Mouse (Mus musculus) midbrain, embryonic 11.5 days (tissue): ENCODE data around the gene Usp6nl. TPM values are rescaled to one million over a fixed set of nuclear protein-coding genes. Genes with fewer than 3 reads are reported as not detected.

ENCODE experiments used
- ATAC-seq: fragments of 200-750 bp; cut with Nextera tagmentation; 2 replicates; pipeline ENCODE4 v1.8.0; 2017; ENCODE audit warnings: moderate TSS enrichment, moderate library complexity; ENCODE audit not compliant: low FRiP score
- DNase-seq: peaks from one replicate; pipeline ENCODE4 v3.0.0; 2015; ENCODE audit warnings: low spot score; ENCODE audit errors: missing footprints
- H3K27ac ChIP-seq: fragments of 300-500 bp; sonication (generic); 2 replicates; pipeline ENCODE4 v1.5.1; 2014; ENCODE audit warnings: low read depth, low read length
- H3K27me3 ChIP-seq: fragments of 300-500 bp; sonication (generic); 2 replicates; pipeline ENCODE4 v1.6.1; 2014; ENCODE audit warnings: mild to moderate bottlenecking, low read length, moderate library complexity, mixed read lengths; ENCODE audit not compliant: control insufficient read depth, insufficient read depth
- H3K36me3 ChIP-seq: fragments of 300-500 bp; sonication (generic); 2 replicates; pipeline ENCODE4 v1.6.1; 2014; ENCODE audit warnings: mild to moderate bottlenecking, low read length, moderate library complexity, mixed read lengths; ENCODE audit not compliant: control insufficient read depth, insufficient read depth
- H3K4me1 ChIP-seq: fragments of 300-500 bp; sonication (generic); 2 replicates; pipeline ENCODE4 v1.6.1; 2014; ENCODE audit warnings: low read length; ENCODE audit not compliant: control insufficient read depth, insufficient read depth
- H3K4me2 ChIP-seq: fragments of 300-500 bp; sonication (generic); 2 replicates; pipeline ENCODE4 v1.6.1; 2014; ENCODE audit warnings: mild to moderate bottlenecking, moderate library complexity
- H3K4me3 ChIP-seq: fragments of 300-500 bp; sonication (generic); 2 replicates; pipeline ENCODE4 v1.5.1; 2014; ENCODE audit warnings: low read depth, low read length
- H3K9ac ChIP-seq: fragments of 300-500 bp; sonication (generic); 2 replicates; pipeline ENCODE4 v1.6.1; 2014; ENCODE audit warnings: low read length
- H3K9me3 ChIP-seq: fragments of 300-500 bp; sonication (generic); 2 replicates; pipeline ENCODE4 v1.6.1; 2016; ENCODE audit warnings: low read length; ENCODE audit not compliant: control insufficient read depth
- WGBS: fragments of 180-500 bp; shearing (Covaris S2); extraction: QIAGEN DNeasy Blood & Tissue Kit; methylation state at CpG from one replicate; pipeline ENCODE4 v1.1.7; 2014; 5-methylcytosine and 5-hydroxymethylcytosine counted together
- polyA plus RNA-seq: library from polyadenylated mRNA; unstranded; fragments of >200 nt; fragmentation: Nextera tagmentation; extraction: Ambion mirVana; gene quantifications from 2 replicates; pipeline ENCODE4 v1.2.1, GENCODE M21; 2014

The Usp6nl gene
- polyA plus RNA-seq, 1 experiment from 2014 or later, result 18.2 TPM

DNA sequence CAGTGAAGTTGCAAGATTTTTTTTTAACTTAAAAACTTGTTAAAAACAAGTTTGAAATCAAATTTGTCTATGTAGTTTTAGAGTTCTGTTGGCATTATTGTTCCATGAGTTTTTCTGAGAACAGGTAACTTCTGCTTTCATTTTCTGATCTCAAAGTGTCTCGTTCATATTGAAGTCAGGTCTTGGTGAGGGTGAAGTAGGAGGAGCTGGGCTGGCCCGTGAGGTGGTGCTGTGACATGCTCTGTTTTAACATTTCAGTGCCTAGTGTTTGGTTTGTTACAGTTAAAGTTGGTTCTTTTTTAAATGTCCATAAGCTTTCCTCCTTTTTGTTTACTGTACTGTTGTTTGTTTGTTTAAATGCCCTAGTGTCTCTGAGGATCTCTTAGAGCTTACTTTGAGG, 15.0 kb downstream of the Usp6nl start:
- no peak for DNase-seq
- WGBS, result 86% methylated on average over 2 of the region's 2 CpGs
- H3K4me3 ChIP-seq, result no peak overlapping the region
- H3K4me1 ChIP-seq, result peaks cover 4% of the 10 kb centered on the region; the same call in 1 of the 2 replicates
- H3K27me3 ChIP-seq, result no peaks in the 10 kb centered on the region
- H3K4me2 ChIP-seq, result no peak overlapping the region
- H3K9me3 ChIP-seq, result no peaks in the 10 kb centered on the region
- H3K36me3 ChIP-seq, result no peaks in the 10 kb centered on the region
- H3K9ac ChIP-seq, result no peak overlapping the region
- H3K27ac ChIP-seq, result no peak overlapping the region
- ATAC-seq, result no peak

DNA sequence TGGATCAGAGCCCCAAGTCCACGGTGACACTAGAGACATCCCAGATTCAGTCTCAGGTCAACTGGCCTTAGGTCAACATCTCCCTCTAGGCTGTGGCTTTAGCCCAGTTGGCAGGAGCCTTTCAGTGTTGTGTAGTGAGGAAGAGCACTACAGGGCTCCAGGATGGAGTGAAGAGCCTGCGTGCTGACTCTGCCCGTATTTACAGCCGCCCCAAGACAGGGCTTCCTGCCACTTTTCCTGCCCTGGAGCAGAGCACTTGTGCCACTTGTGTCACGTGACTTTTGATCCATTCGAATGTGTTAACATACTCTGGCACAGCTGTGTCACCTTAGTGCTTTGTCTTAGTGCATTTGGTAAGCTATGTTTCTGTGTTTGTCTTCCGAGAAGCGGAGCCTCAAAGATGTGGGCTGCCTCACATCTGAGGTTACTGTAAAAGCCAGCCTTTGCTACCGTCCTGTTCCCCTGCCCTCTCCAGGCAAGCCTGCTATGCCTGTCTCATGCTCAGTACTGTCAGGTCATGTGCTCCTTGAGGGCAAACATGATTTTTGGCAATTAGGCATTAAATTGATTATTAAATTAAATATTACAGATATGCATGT, 15.7 kb downstream of the Usp6nl start:
- Histone ChIP-seq H3K36me3 (no peaks in the 10 kb centered on the region), H3K9ac (no peak overlapping the region), H3K4me1 (peaks cover 4% of the 10 kb centered on the region; the same call in 1 of the 2 replicates), H3K27me3 (no peaks in the 10 kb centered on the region), H3K9me3 (no peaks in the 10 kb centered on the region), H3K4me3 (no peak overlapping the region), H3K27ac (no peak overlapping the region), H3K4me2 (no peak overlapping the region)
- no peak for ATAC-seq
- WGBS, result 90% methylated on average over 9 of the region's 9 CpGs
- no peak for DNase-seq

DNA sequence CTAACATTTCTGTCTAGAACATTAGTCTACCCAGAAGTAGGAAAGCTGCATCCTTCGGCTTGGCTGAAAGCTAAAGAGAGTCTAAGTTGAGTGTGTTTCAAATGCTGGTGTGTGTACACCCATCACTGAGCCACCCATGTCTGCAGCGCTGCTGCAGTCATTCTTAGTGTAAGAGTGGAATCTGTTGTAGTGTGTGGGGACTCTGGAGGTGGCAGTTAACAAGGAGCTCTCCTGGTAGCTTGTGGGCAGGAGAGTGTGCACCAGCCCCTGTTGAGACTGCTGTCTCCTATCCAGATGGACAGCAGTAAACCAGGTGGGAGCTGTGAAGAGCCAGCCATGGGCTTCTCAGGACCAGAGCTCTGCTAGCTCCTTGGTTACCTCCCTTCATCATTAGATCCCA, 18.0 kb downstream of the Usp6nl start:
- no peak overlapping the region for H3K4me3 ChIP-seq
- no peak overlapping the region for H3K27ac ChIP-seq
- no peaks in the 10 kb centered on the region for H3K4me1 ChIP-seq
- H3K9me3 ChIP-seq, result no peaks in the 10 kb centered on the region
- H3K4me2 ChIP-seq, result no peak overlapping the region
- ATAC-seq (no peak), DNase-seq (peak; percentile 77)
- 96% methylated on average over 2 of the region's 2 CpGs for WGBS
- H3K36me3 ChIP-seq, result no peaks in the 10 kb centered on the region
- H3K27me3 ChIP-seq, result no peaks in the 10 kb centered on the region
- H3K9ac ChIP-seq, result no peak overlapping the region

DNA sequence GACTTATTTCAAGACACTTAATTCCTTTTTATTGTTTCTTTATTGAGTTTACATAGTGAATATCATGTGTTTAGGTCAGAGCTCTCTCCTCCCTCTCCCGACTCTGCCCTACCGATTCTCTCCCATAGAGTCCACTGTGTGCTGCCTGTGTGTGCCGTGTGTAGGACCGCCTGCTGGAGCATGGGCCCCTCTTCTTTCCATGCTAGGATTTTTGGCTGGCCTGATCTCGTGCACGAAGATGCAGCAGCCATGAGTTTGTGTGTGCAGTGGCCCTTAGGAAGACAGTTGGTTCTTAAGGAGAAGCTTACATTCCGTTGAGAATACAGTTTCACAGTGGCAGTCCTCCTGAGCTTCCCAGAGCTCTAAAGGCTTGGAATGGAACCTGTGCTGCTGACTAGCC, 19.0 kb downstream of the Usp6nl start:
- Histone ChIP-seq H3K27ac (no peak overlapping the region), H3K36me3 (no peaks in the 10 kb centered on the region), H3K9me3 (no peaks in the 10 kb centered on the region), H3K4me2 (no peak overlapping the region), H3K4me1 (no peaks in the 10 kb centered on the region), H3K9ac (no peak overlapping the region), H3K27me3 (no peaks in the 10 kb centered on the region), H3K4me3 (no peak overlapping the region)
- WGBS, result 77% methylated on average over 7 of the region's 7 CpGs
- ATAC-seq (no peak), DNase-seq (peak; percentile 73)

DNA sequence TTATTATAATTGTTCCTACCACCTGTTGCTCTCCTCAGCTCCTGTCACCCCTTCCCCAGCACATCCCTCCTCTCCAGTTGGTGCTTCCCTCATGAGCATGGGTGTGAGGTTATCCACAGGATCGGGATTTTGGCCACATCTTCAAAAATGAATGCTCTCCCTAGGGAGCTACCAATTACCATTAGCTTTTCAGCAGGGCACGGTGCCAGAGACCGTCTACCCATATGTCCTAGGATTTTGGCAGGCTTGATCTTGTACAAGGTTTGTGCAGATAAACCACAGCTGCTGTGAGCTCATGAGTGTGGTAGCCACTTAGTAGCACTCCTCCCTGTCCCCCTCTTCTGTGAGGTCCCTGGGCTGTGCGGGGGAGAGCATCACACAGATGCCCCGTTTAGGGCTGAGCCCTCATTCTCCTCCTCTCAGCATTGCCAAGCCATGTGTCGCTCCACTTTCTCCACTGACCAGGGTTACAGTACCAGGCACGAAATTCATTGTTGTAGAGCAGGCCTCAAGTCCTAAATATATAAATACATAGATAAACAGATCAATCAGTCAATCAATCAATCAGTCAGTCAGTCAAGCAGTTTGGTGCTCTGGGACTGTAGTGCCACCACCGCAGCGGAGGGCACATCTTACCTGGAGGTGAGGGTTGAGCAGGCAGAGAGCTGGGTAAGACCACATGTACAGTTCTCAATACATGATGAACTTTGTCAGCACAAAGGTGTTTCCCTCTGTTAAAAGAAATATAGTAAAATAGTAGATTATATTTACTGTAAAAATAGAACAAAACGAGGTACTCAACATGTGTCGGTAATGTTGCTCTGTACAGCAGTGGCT, 27.0 kb downstream of the Usp6nl start:
- no peak overlapping the region for H3K4me3 ChIP-seq
- H3K36me3 ChIP-seq, result no peaks in the 10 kb centered on the region
- WGBS, result 85% methylated on average over 11 of the region's 11 CpGs
- no peak overlapping the region for H3K9ac ChIP-seq
- no peaks in the 10 kb centered on the region for H3K27me3 ChIP-seq
- H3K4me2 ChIP-seq, result no peak overlapping the region
- peaks cover 6% of the 10 kb centered on the region; the same call in 1 of the 2 replicates for H3K4me1 ChIP-seq
- no peak for DNase-seq
- H3K27ac ChIP-seq, result no peak overlapping the region
- peak; percentile 35; the same call in 1 of the 2 replicates for ATAC-seq
- H3K9me3 ChIP-seq, result no peaks in the 10 kb centered on the region

DNA sequence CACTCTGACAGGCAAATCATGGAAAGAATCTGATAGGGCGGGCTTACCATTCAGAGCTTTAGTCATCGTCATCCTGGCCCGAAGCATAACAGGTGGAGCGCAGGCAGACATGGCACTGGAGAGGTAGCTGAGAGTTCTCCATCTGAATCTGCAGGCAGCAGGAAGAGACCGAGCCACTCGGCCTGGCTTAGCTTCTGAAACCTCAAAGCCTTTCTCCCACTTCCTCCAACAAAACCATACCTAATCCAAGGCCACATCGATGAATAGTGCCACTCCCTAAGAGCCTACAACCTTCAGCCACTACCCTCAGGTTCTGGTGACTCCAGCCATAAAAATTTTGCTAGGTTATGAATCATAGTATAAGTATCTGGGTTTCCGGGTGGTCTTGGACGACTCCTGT, 27.7 kb downstream of the Usp6nl start:
- WGBS, result 86% methylated on average over 9 of the region's 9 CpGs
- Histone ChIP-seq H3K36me3 (no peaks in the 10 kb centered on the region), H3K4me1 (peaks cover 6% of the 10 kb centered on the region; the same call in 1 of the 2 replicates), H3K4me2 (no peak overlapping the region), H3K27me3 (no peaks in the 10 kb centered on the region), H3K27ac (no peak overlapping the region), H3K9ac (no peak overlapping the region), H3K9me3 (no peaks in the 10 kb centered on the region), H3K4me3 (no peak overlapping the region)
- ATAC-seq (no peak), DNase-seq (no peak)

DNA sequence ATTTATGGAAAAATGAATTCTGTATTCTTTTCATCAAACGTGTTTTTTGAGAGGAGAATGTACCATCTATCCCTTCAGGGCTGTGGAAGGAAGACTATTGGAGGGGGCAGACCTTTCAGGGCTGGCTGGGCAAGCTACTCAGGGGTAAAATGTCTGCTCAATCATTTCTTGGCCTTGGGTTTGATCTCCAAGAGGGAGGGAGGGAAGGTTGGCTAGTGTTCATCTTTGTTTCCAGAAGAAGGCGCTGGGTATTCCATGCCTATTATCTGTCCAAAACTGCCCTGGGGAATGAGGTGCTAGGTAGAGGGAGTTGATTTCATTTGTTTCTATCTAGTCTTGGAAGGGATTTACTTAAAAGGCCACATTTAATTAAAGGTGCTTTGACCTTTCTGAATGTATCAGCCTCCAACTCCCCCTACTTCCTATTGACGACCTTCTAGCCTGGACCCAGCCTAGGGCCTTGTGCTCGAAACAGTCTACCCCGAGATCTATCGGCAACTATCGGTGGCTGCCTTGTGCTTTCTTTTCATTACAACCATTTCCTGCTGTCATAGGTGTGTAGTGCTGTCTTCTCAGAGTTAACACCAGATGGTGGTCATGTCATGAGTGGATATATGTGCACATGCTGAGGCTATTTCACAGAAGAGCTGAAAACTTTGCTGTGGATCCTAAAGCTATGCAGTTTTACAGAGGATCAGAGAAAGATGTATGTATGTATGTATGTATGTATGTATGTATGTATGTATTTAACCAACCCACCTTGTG, 28.6 kb downstream of the Usp6nl start:
- no peak overlapping the region for H3K27ac ChIP-seq
- H3K4me1 ChIP-seq, result peaks cover 6% of the 10 kb centered on the region; the same call in 1 of the 2 replicates
- H3K27me3 ChIP-seq, result no peaks in the 10 kb centered on the region
- 77% methylated on average over 7 of the region's 7 CpGs for WGBS
- no peaks in the 10 kb centered on the region for H3K36me3 ChIP-seq
- no peak overlapping the region for H3K9ac ChIP-seq
- H3K4me3 ChIP-seq, result no peak overlapping the region
- H3K9me3 ChIP-seq, result no peaks in the 10 kb centered on the region
- ATAC-seq (no peak), DNase-seq (no peak)
- no peak overlapping the region for H3K4me2 ChIP-seq

DNA sequence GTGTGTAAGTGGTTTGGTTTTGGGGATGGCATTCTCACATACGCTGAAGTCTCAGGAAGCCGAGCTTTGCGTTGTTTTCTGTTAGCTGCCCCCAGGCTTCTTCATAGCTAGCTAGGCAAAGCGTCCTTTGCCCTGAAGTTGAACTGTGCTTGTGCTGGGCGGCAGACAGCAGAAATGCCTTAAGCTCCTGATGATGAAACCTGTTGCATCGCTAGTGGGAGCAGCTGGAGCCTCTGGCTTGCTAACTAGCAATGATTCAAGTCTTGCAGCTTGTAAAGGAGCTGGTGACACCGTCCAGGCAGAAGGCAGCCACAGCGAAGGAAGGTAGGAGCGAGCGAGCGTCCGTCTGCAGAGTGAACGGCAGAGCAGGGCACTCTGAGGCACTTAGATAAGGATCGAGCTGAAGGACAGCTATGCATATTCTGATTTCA, 30.1 kb downstream of the Usp6nl start:
- WGBS, result 70% methylated on average over 14 of the region's 14 CpGs
- Histone ChIP-seq H3K9me3 (no peaks in the 10 kb centered on the region), H3K4me2 (no peak overlapping the region), H3K36me3 (no peaks in the 10 kb centered on the region), H3K27ac (peak overlapping the region; percentile 27; the same call in 1 of the 2 replicates), H3K4me1 (peaks cover 6% of the 10 kb centered on the region; the same call in 1 of the 2 replicates), H3K9ac (no peak overlapping the region), H3K4me3 (no peak overlapping the region), H3K27me3 (no peaks in the 10 kb centered on the region)
- ATAC-seq, result no peak
- no peak for DNase-seq

DNA sequence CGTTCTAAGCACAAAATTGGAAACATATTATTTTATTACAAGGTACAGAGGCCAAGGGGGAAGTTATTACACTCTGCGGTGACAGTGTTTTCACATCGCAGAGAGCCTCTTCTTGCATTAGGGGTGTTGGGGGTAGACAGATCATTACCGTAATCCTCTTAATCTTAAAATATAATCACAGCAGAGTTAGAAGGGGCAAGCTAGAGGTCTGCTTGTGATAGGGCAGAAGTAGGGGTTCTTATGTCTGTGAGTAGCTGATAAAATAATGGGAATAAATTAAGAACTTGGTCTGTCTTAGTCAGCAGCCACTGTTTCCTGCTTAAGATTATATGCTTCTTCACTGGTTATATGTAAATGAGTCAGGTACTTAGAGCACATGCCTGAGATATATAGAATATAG, 30.6 kb downstream of the Usp6nl start:
- no peak overlapping the region for H3K9ac ChIP-seq
- no peaks in the 10 kb centered on the region for H3K9me3 ChIP-seq
- no peaks in the 10 kb centered on the region for H3K27me3 ChIP-seq
- H3K27ac ChIP-seq, result no peak overlapping the region
- DNase-seq, result no peak
- no peak overlapping the region for H3K4me2 ChIP-seq
- no peak for ATAC-seq
- no peak overlapping the region for H3K4me3 ChIP-seq
- peaks cover 6% of the 10 kb centered on the region; the same call in 1 of the 2 replicates for H3K4me1 ChIP-seq
- 78% methylated on average over 4 of the region's 4 CpGs for WGBS
- no peaks in the 10 kb centered on the region for H3K36me3 ChIP-seq
